Mouse (Mus musculus): ENCODE results near the gene Jmjd1c.

- no peak for TF ChIP-seq POLR2A (IDR thresholded peaks at IDR 0.05; ENCODE audit: control insufficient read depth, extremely low read depth, insufficient read depth, low read length, poor library complexity)
- TF ChIP-seq CTCF (IDR thresholded peaks at IDR 0.05; ENCODE audit: borderline replicate concordance, control insufficient read depth, extremely low read depth, insufficient read depth, low read length, poor library complexity): no peak
These were observed 11.3 kb downstream of the Jmjd1c start for GRCm38 (mm10) chr10:67107017-67107761.

Measured in thymus, adult 2 months (tissue).